In genomic region chr10:31927657-31928056, GRCm38 (mm10) we compare ENCODE assay signal across 28 mouse cellular contexts.
A peak's percentile ranks its signal among the peaks of the same experiment; 100 is the strongest.
DNase-seq lines count a peak whose midpoint lies in the region; ATAC-seq and TF ChIP-seq lines count a peak whose summit lies in the region.
"Had no signal": no experiment of that assay in that cellular context is flagged by ENCODE, and none has a peak within 500 bp of the region (broad histone marks: within the 10 kb centered on the region; RNA-seq: fewer than 3 reads in every experiment).

No protein-coding gene starts in this region.

- 57% methylated on average over 5 of the region's 5 CpGs for WGBS in heart, adult 2 months
- WGBS in heart, embryonic 10.5 days: 75% methylated on average over 5 of the region's 5 CpGs
- 87% methylated on average over 5 of the region's 5 CpGs for WGBS in forebrain, embryonic 12.5 days

- peak in 1 of 2 experiments; percentile 23 for DNase-seq in heart, adult 2 months
- no peak for DNase-seq in heart, embryonic 10.5 days (ENCODE audit: low spot score)
- no peak for DNase-seq in left cerebral cortex, adult 2 months (ENCODE audit: extremely low spot score in 1 of 2, low spot score in 2 of 2)
- DNase-seq in left cerebral cortex, postnatal 10 days (ENCODE audit: extremely low spot score in 1 of 2, low spot score in 2 of 2): no peak
- peak; percentile 71 for DNase-seq in brain, adult 2 months (ENCODE audit: low read depth, low spot score)
- peak; percentile 1 for DNase-seq in heart, postnatal 25 days (ENCODE audit: low spot score)
- DNase-seq: adrenal gland, adult 2 months; cerebellum, adult 8-10 months; embryo, embryonic 11 days; gastrocnemius, postnatal 10 days; kidney, adult 18-20 months; kidney, postnatal 25 days; lung, adult 2 months; lung, postnatal 10 days; midbrain, embryonic 14.5 days; retina, postnatal 1 day; spleen, adult 18-20 months; thymus, adult 18-20 months; thymus, postnatal 25 days had no signal

- intact Hi-C loops in heart, adult 2 months (cut with DNase I): no loop called here
- intact Hi-C loops in left cerebral cortex, adult 2 months (cut with DNase I): loop anchor here (5.0 kb wide), 1 partner anchor 960 kb away; no protein-coding TSS in a partner anchor
- intact Hi-C loops in left cerebral cortex, postnatal 10 days (cut with DNase I): no loop called here
- intact Hi-C loops in heart, postnatal 25 days (cut with DNase I): no loop called here

- peak overlapping the region; percentile 72 for H3K27ac ChIP-seq in heart, adult 2 months
- H3K27ac ChIP-seq in heart, embryonic 10.5 days: no peak overlapping the region
- peak overlapping the region; percentile 30 for H3K27ac ChIP-seq in left cerebral cortex, adult 2 months
- H3K27ac ChIP-seq in forebrain, embryonic 12.5 days: no peak overlapping the region
- H3K27ac ChIP-seq: embryonic facial prominence, embryonic 12.5 days; forebrain, embryonic 15.5 days; kidney, embryonic 15.5 days; liver, embryonic 14.5 days; macrophage had no signal

- no peaks in the 10 kb centered on the region for H3K27me3 ChIP-seq in heart, adult 2 months (ENCODE audit: control insufficient read depth, insufficient read depth, low read length)
- H3K27me3 ChIP-seq in heart, embryonic 10.5 days (ENCODE audit: insufficient read depth, poor library complexity, severe bottlenecking): no peaks in the 10 kb centered on the region
- no peaks in the 10 kb centered on the region for H3K27me3 ChIP-seq in forebrain, embryonic 12.5 days
- H3K27me3 ChIP-seq: CH12.LX; embryonic facial prominence, embryonic 12.5 days; forebrain, embryonic 15.5 days; kidney, embryonic 15.5 days had no signal

- TF ChIP-seq CTCF in heart, adult 2 months (IDR thresholded peaks at IDR 0.05): no peak
- TF ChIP-seq CTCF in left cerebral cortex, adult 2 months (IDR thresholded peaks at IDR 0.05): no peak

- H3K79me2 ChIP-seq in heart, adult 2 months (replicated peaks; ENCODE audit: control insufficient read depth, insufficient read depth, low read length): no peaks in the 10 kb centered on the region

- no peaks in the 10 kb centered on the region for H3K4me1 ChIP-seq in heart, adult 2 months (ENCODE audit: control insufficient read depth, insufficient read depth, low read length)
- H3K4me1 ChIP-seq in heart, embryonic 10.5 days: no peaks in the 10 kb centered on the region
- no peaks in the 10 kb centered on the region for H3K4me1 ChIP-seq in forebrain, embryonic 12.5 days
- H3K4me1 ChIP-seq: embryonic facial prominence, embryonic 12.5 days; forebrain, embryonic 15.5 days; kidney, embryonic 15.5 days had no signal

- no peaks in the 10 kb centered on the region for H3K9me3 ChIP-seq in heart, embryonic 10.5 days
- no peaks in the 10 kb centered on the region for H3K9me3 ChIP-seq in forebrain, embryonic 12.5 days
- H3K9me3 ChIP-seq: embryonic facial prominence, embryonic 12.5 days; forebrain, embryonic 15.5 days; kidney, embryonic 15.5 days had no signal

- TF ChIP-seq EP300 in heart, adult 2 months (IDR thresholded peaks at IDR 0.05; ENCODE audit: insufficient read depth, low read depth, low read length): 0 out of 2 replicates have a peak, but pooled peaks have one; percentile 32

- ATAC-seq in forebrain, embryonic 12.5 days (ENCODE audit: low FRiP score): no peak
- ATAC-seq: activated CD4-positive, CD25-positive, alpha-beta regulatory T cell, adult 4 months; forebrain, embryonic 15.5 days; hindbrain, embryonic 16.5 days had no signal

- TF ChIP-seq POLR2A in heart, adult 2 months (IDR thresholded peaks at IDR 0.05; ENCODE audit: insufficient read depth, low read depth, low read length): 0 out of 2 replicates have a peak, but pooled peaks have one; percentile 16

- H3K4me3 ChIP-seq in heart, adult 2 months: no peak overlapping the region
- H3K4me3 ChIP-seq in heart, embryonic 10.5 days: no peak overlapping the region
- no peak overlapping the region for H3K4me3 ChIP-seq in left cerebral cortex, adult 2 months
- H3K4me3 ChIP-seq in forebrain, embryonic 12.5 days (replicated peaks): no peak overlapping the region
- H3K4me3 ChIP-seq: embryonic facial prominence, embryonic 12.5 days; forebrain, embryonic 15.5 days; kidney, embryonic 15.5 days had no signal

- H3K4me2 ChIP-seq in forebrain, embryonic 12.5 days: no peak overlapping the region
- H3K4me2 ChIP-seq: embryonic facial prominence, embryonic 12.5 days; forebrain, embryonic 15.5 days; kidney, embryonic 15.5 days had no signal

- H3K9ac ChIP-seq in heart, adult 2 months (ENCODE audit: low read depth, low read length): no peak overlapping the region
- H3K9ac ChIP-seq in forebrain, embryonic 12.5 days: no peak overlapping the region
- H3K9ac ChIP-seq: embryonic facial prominence, embryonic 12.5 days; forebrain, embryonic 15.5 days; kidney, embryonic 15.5 days; liver, embryonic 14.5 days had no signal

- H3K36me3 ChIP-seq in heart, adult 2 months (ENCODE audit: control insufficient read depth, insufficient read depth, low read length): no peaks in the 10 kb centered on the region
- no peaks in the 10 kb centered on the region for H3K36me3 ChIP-seq in heart, embryonic 10.5 days
- H3K36me3 ChIP-seq in forebrain, embryonic 12.5 days (replicated peaks): no peaks in the 10 kb centered on the region
- H3K36me3 ChIP-seq: embryonic facial prominence, embryonic 12.5 days; forebrain, embryonic 15.5 days; kidney, embryonic 15.5 days had no signal

Comparison
In these comparisons a context has a peak if more than half of its experiments do, and no peak if none do; other contexts are left out.
1. DNase-seq: peak in brain, adult 2 months (single experiment) and heart, postnatal 25 days (single experiment); none in heart, embryonic 10.5 days (single experiment), left cerebral cortex, adult 2 months (0 of 2) and left cerebral cortex, postnatal 10 days (0 of 2).
2. H3K27ac ChIP-seq: peak in heart, adult 2 months (single experiment) and left cerebral cortex, adult 2 months (single experiment); none in heart, embryonic 10.5 days (single experiment) and forebrain, embryonic 12.5 days (single experiment).